Mouse (Mus musculus): Measurements from ENCODE around the gene Atg16l1. TPM values are rescaled to one million over a fixed set of nuclear protein-coding genes. Genes with fewer than 3 reads are reported as not detected.
"Not testable (repeated sequence)": the region's sequence is repeated elsewhere in the genome, so short reads cannot be mapped to it uniquely, and the experiment has no call there.

The Atg16l1 gene
- total and polyA plus RNA-seq, 2 experiments from 2014 or later = 54.2 to 72.9 TPM

DNA sequence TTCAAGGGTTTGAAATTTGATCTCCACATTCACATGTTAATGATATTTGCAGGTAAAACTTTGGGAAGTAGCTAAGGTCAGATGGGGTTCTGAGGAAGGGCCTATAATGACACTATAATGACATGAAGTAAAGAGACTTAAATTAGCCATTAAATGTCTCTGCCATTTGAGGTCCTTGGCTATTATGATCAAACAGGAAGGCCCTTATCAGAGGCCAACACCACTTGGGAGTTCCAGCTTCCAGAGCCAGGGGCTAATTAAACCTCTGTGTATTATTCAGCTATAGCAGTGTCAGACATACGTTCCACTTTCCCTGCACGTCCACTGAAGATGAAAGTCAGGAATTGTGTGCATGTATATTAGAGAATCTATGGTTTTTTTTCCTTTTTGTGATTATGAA lies 70.8 kb downstream of the Atg16l1 start:
- H3K27ac ChIP-seq = no peak overlapping the region
- WGBS = 80% methylated on average over 2 of the region's 2 CpGs

DNA sequence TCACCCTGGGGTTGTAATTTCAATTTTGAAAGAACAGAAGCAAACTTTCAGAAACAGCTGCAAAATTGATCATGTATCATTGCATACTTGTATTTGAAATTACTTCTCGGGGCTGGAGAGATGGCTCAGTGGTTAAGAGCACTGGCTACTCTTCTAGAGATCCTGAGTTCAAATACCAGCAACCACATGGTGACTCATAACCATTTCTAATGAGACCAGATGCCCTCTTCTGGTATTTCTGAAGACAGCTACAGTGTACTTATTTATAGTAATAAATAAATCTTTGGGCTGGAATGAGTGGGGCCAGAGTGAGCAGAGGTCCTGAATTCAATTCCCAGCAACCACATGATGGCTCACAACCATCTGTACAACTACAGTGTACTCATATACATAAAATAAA lies 71.8 kb downstream of the Atg16l1 start:
- DNase-seq (ENCODE audit: low spot score); H3K4me1 ChIP-seq (ENCODE audit: insufficient read depth, low read length); H3K36me3 ChIP-seq (ENCODE audit: insufficient read depth, low read length); H3K27ac ChIP-seq; H3K4me3 ChIP-seq (ENCODE audit: low read length); H3K4me2 ChIP-seq (ENCODE audit: low read depth, low read length); ATAC-seq; H3K9ac ChIP-seq (replicated peaks; ENCODE audit: low read length); H3K27me3 ChIP-seq (ENCODE audit: insufficient read depth, low read length); H3K9me3 ChIP-seq (ENCODE audit: low read length): not testable (repeated sequence)
- WGBS = 86% methylated on average over 1 of the region's 1 CpGs

More for the DNA sequence above, 70.8 kb downstream of the Atg16l1 start:
- no peak overlapping the region for H3K4me3 ChIP-seq (ENCODE audit: low read length)
- H3K4me2 ChIP-seq (ENCODE audit: low read depth, low read length) = no peak overlapping the region
- H3K27me3 ChIP-seq (ENCODE audit: insufficient read depth, low read length) = no peaks in the 10 kb centered on the region
- DNase-seq (ENCODE audit: low spot score) = no peak
- H3K4me1 ChIP-seq (ENCODE audit: insufficient read depth, low read length) = no peaks in the 10 kb centered on the region
- no peaks in the 10 kb centered on the region for H3K9me3 ChIP-seq (ENCODE audit: low read length)
- no peak for TF ChIP-seq CTCF (IDR thresholded peaks at IDR 0.05; ENCODE audit: low read depth)
- no peak for ATAC-seq
- H3K36me3 ChIP-seq (ENCODE audit: insufficient read depth, low read length) = no peaks in the 10 kb centered on the region
- no peak overlapping the region for H3K9ac ChIP-seq (replicated peaks; ENCODE audit: low read length)

DNA sequence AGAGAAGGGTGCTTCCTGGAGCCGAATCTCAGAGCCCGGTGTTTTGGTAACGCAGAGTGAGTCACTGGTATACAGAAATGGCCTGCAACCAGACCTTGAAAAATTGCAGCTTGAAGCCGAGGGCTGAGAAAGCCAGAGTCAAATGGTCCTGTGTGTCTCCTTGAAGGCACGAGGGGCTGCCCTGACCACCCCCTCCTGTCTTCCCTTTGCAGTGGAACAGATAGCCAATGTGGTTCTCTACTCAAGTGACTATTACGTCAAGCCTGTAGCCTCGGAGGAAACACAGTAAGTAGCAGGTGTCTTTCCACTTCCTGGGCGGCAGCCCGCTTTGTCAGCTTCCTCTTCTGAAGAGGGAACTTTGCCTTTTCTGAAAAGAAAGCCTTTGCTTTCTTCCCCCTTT lies 72.5 kb downstream of the Atg16l1 start:
- no peak overlapping the region for H3K4me3 ChIP-seq (ENCODE audit: low read length)
- H3K36me3 ChIP-seq (ENCODE audit: insufficient read depth, low read length) = no peaks in the 10 kb centered on the region
- no peak for TF ChIP-seq CTCF (IDR thresholded peaks at IDR 0.05; ENCODE audit: low read depth)
- H3K4me1 ChIP-seq (ENCODE audit: insufficient read depth, low read length) = no peaks in the 10 kb centered on the region
- H3K27me3 ChIP-seq (ENCODE audit: insufficient read depth, low read length) = no peaks in the 10 kb centered on the region
- H3K4me2 ChIP-seq (ENCODE audit: low read depth, low read length) = no peak overlapping the region
- ATAC-seq (no peak), DNase-seq (ENCODE audit: low spot score) (no peak)
- WGBS = 78% methylated on average over 9 of the region's 9 CpGs
- H3K9me3 ChIP-seq (ENCODE audit: low read length) = no peaks in the 10 kb centered on the region
- H3K9ac ChIP-seq (replicated peaks; ENCODE audit: low read length) = no peak overlapping the region
- H3K27ac ChIP-seq = no peak overlapping the region

DNA sequence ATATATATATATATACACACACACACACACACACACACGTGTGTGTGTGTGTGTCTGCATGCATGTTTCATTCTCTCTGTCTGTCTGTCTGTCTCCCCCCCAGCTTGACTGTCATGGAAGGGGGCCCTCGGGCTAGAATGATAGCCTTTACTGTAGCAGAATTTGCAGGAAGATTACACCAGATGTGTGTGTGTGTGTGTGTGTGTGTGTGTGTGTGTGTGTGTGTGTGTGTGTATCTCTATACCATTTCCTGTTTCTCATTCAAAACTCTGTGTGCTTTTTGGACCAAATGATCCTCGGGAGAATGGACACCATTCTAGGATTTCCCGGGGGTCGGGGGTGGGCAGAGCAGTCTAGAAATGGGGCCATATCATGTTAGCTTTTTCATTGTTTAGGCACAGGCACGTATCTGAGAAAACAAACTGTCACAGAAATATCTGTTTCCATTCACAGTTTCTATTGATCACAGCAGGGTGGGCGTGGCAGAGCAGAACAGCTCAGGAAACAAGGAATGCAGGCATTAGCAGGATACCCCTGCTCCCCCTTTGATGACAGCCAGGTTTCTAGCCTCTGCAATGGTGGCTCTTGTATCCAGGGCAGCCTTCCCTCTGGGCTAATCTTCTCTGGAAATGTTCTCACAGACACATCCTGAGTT lies 73.4 kb downstream of the Atg16l1 start:
- H3K4me2 ChIP-seq (ENCODE audit: low read depth, low read length) = no peak overlapping the region
- no peak overlapping the region for H3K27ac ChIP-seq
- H3K36me3 ChIP-seq (ENCODE audit: insufficient read depth, low read length) = no peaks in the 10 kb centered on the region
- H3K9me3 ChIP-seq (ENCODE audit: low read length) = no peaks in the 10 kb centered on the region
- H3K27me3 ChIP-seq (ENCODE audit: insufficient read depth, low read length) = no peaks in the 10 kb centered on the region
- ATAC-seq (0 out of 2 replicates have a peak, but pooled peaks have one; percentile 2), DNase-seq (ENCODE audit: low spot score) (no peak)
- no peaks in the 10 kb centered on the region for H3K4me1 ChIP-seq (ENCODE audit: insufficient read depth, low read length)
- no peak overlapping the region for H3K4me3 ChIP-seq (ENCODE audit: low read length)
- H3K9ac ChIP-seq (replicated peaks; ENCODE audit: low read length) = no peak overlapping the region
- TF ChIP-seq CTCF (IDR thresholded peaks at IDR 0.05; ENCODE audit: low read depth) = no peak
- WGBS = 42% methylated on average over 7 of the region's 7 CpGs

DNA sequence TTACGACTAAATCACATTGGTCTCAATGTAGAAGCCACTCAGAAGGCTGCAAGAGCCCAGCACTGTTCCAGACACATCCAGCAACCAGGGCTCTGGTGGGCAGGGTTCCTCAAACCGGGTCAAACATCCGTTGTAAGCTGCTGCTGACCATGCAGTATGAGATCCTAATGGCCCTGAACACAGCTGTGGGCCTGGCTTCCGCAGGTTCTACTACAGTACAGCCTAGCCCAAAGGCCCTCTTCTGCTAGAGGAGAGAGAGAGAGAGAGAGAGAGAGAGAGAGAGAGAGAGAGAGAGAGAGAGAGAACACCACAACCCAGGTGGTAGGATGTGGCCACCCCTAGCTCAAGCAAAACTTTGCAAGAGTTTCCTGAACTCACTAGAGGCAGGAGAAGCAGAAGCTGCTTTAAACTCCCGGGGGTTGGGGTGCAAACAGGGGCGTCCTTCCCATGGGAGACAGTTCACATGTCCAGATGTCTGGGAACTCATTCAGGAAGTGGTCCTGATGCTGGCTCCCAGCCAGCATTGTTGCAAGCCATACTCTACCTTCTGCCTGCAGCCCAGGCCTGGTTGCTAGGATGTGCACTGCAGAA lies 74.0 kb downstream of the Atg16l1 start:
- Histone ChIP-seq H3K27ac (no peak overlapping the region), H3K4me1 (ENCODE audit: insufficient read depth, low read length) (no peaks in the 10 kb centered on the region), H3K9me3 (ENCODE audit: low read length) (no peaks in the 10 kb centered on the region), H3K36me3 (ENCODE audit: insufficient read depth, low read length) (no peaks in the 10 kb centered on the region), H3K9ac (replicated peaks; ENCODE audit: low read length) (no peak overlapping the region), H3K27me3 (ENCODE audit: insufficient read depth, low read length) (no peaks in the 10 kb centered on the region), H3K4me2 (ENCODE audit: low read depth, low read length) (no peak overlapping the region), H3K4me3 (ENCODE audit: low read length) (no peak overlapping the region)
- no peak for DNase-seq (ENCODE audit: low spot score)
- ATAC-seq = 0 out of 2 replicates have a peak, but pooled peaks have one; percentile 38
- no peak for TF ChIP-seq CTCF (IDR thresholded peaks at IDR 0.05; ENCODE audit: low read depth)
- WGBS = 54% methylated on average over 6 of the region's 6 CpGs

DNA sequence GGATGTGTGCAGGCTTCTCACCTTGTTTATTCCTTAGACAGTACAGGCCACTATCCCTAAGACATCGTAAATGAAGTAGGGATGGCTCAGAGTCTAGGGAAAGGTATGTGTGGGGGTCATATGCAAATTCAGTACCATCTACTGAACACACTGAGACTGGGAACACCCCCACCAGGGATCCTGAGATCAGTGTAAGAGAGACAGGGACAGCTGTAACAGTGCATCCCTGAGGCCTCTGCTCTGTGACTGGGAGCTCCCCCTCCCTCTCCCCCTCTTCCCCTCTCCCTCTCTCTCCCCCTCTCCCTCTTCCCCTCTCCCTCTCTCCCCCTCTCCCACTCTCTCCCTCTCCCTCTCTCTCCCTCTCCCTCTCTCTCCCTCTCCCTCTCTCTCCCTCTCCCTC lies 80.8 kb downstream of the Atg16l1 start:
- no peak overlapping the region for H3K4me2 ChIP-seq (ENCODE audit: low read depth, low read length)
- no peaks in the 10 kb centered on the region for H3K27me3 ChIP-seq (ENCODE audit: insufficient read depth, low read length)
- no peak for ATAC-seq
- no peak for TF ChIP-seq CTCF (IDR thresholded peaks at IDR 0.05; ENCODE audit: low read depth)
- H3K36me3 ChIP-seq (ENCODE audit: insufficient read depth, low read length) = no peaks in the 10 kb centered on the region
- H3K4me1 ChIP-seq (ENCODE audit: insufficient read depth, low read length) = no peaks in the 10 kb centered on the region
- H3K9ac ChIP-seq (replicated peaks; ENCODE audit: low read length) = no peak overlapping the region
- WGBS = 74% methylated on average over 1 of the region's 1 CpGs
- no peak overlapping the region for H3K27ac ChIP-seq
- no peak overlapping the region for H3K4me3 ChIP-seq (ENCODE audit: low read length)
- H3K9me3 ChIP-seq (ENCODE audit: low read length) = no peaks in the 10 kb centered on the region
- DNase-seq (ENCODE audit: low spot score) = no peak

DNA sequence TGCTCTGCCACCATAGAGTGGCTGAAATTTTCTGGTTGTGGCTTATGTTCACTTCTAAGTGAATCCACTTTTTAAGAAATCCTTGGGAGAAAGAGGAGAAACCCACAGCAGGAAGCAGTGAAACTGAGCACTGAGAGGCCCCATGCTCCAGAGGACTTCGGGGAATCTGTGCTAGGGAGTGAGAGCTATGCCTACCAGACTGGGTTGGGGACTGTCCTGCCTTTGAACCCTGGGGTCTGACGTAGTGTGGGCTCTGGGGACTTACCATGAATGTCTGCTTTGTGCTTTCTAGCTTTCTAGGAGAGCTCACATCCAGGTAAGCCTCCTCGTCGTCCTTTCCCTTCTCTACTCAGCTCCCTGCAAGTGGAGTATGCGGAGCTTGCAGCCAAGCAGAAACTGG lies 81.3 kb downstream of the Atg16l1 start:
- no peak overlapping the region for H3K4me3 ChIP-seq (ENCODE audit: low read length)
- ATAC-seq = no peak
- H3K9me3 ChIP-seq (ENCODE audit: low read length) = no peaks in the 10 kb centered on the region
- no peaks in the 10 kb centered on the region for H3K36me3 ChIP-seq (ENCODE audit: insufficient read depth, low read length)
- no peak overlapping the region for H3K4me2 ChIP-seq (ENCODE audit: low read depth, low read length)
- no peak overlapping the region for H3K27ac ChIP-seq
- H3K4me1 ChIP-seq (ENCODE audit: insufficient read depth, low read length) = no peaks in the 10 kb centered on the region
- H3K27me3 ChIP-seq (ENCODE audit: insufficient read depth, low read length) = no peaks in the 10 kb centered on the region
- WGBS = 46% methylated on average over 5 of the region's 5 CpGs
- TF ChIP-seq CTCF (IDR thresholded peaks at IDR 0.05; ENCODE audit: low read depth) = no peak
- DNase-seq (ENCODE audit: low spot score) = no peak
- no peak overlapping the region for H3K9ac ChIP-seq (replicated peaks; ENCODE audit: low read length)

All from hindbrain, postnatal 0 days (tissue).